Mouse (Mus musculus): ENCODE data around the gene Apol8. TPM values are rescaled to one million over a fixed set of nuclear protein-coding genes. Genes with fewer than 3 reads are reported as not detected.

The Apol8 gene
- polyA plus RNA-seq, 2 experiments: 12.7 to 43.9 TPM

DNA sequence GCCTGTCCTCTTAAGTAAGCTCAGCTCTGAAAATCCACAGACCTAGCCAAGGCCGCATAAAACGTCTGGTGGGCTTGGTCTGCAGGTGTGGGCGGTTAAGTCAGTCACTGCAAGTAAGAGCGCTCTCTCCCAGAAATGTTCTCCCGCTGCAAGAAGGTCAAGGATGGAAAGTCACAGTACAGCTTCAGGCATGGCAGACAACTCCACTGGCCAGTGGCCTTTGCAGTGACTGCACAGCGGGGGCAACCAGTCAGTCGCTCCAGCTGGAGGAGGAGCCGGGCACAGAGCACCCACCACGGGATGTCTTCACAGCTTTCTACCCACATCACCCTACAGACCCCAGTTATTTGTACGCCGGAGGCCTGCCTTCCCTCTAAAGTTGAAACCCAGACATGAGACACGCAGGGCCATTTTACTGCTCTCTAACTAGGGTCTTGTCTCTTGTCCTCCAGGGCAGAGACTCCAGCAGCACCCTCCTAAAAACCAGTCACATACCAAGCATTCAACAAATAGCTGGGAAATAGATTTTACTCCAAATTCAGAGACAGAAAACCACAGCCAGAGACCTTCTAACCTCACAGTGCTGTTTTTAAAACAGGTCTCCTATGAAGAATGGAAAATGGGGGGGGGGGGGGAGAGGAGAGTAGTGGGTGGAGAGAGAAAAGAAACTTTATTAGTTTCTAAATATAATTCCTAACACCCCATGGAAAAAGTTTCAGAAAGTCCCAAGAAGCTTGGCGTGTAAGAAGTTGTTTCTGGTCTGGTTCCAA lies 37.5 kb upstream of the Apol8 start:
- peaks cover 0 to 10% of the 10 kb centered on the region in 2 experiments; a peak in 2 of 4 replicates for H3K4me1 ChIP-seq (replicated peaks; ENCODE audit: control insufficient read depth in 2 of 2, insufficient read depth in 2 of 2, low read length in 1 of 2)
- ATAC-seq (ENCODE audit: insufficient read depth) (no peak), DNase-seq (ENCODE audit: low read depth in 3 of 3, low spot score in 3 of 3) (no peak)
- no peak overlapping the region for H3K4me3 ChIP-seq (ENCODE audit: insufficient read depth in 1 of 2, low read depth in 2 of 2, low read length in 2 of 2)
- no peaks in the 10 kb centered on the region for H3K9me3 ChIP-seq (ENCODE audit: control insufficient read depth, low read length)
- H3K9ac ChIP-seq (replicated peaks): no peak overlapping the region
- 78% methylated on average over 13 of the region's 13 CpGs for WGBS (ENCODE audit: insufficient replicate concordance)
- TF ChIP-seq EP300 (IDR thresholded peaks at IDR 0.05; ENCODE audit: low read depth) (no peak), CTCF (IDR thresholded peaks at IDR 0.05; ENCODE audit: low read depth) (no peak)
- no peak overlapping the region for H3K27ac ChIP-seq
- H3K27me3 ChIP-seq (ENCODE audit: control insufficient read depth, insufficient read depth, low read length): no peaks in the 10 kb centered on the region
- no peak overlapping the region for H3K4me2 ChIP-seq (ENCODE audit: low read depth)
- H3K36me3 ChIP-seq (replicated peaks; ENCODE audit: control insufficient read depth, insufficient read depth, low read depth): peaks cover 41% of the 10 kb centered on the region

DNA sequence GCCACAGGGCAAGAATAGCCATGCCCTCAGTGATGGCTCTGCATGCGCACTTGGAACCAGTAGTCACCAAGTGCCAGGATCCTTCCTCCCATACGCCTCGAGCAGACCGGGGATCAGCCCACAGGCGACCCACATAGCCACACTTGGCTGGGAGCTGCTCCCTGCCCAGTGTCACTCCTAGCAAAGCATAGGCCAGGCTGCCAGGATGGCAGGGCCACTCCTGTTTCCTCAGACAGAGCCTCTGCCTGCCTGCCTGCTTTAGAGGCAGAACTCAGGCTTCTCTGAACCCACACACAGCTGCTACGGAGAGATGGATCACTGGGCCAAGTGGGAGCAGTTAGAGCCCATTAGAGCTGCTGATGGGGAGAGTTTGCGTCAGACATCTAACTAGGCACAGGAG lies 36.8 kb upstream of the Apol8 start:
- Histone ChIP-seq H3K27ac (no peak overlapping the region), H3K9ac (replicated peaks) (no peak overlapping the region), H3K4me2 (ENCODE audit: low read depth) (no peak overlapping the region), H3K4me3 (ENCODE audit: insufficient read depth in 1 of 2, low read depth in 2 of 2, low read length in 2 of 2) (no peak overlapping the region), H3K36me3 (replicated peaks; ENCODE audit: control insufficient read depth, insufficient read depth, low read depth) (peaks cover 48% of the 10 kb centered on the region), H3K9me3 (ENCODE audit: control insufficient read depth, low read length) (no peaks in the 10 kb centered on the region), H3K27me3 (ENCODE audit: control insufficient read depth, insufficient read depth, low read length) (no peaks in the 10 kb centered on the region), H3K4me1 (replicated peaks; ENCODE audit: control insufficient read depth in 2 of 2, insufficient read depth in 2 of 2, low read length in 1 of 2) (peaks cover 0 to 2% of the 10 kb centered on the region in 2 experiments; a peak in 2 of 4 replicates)
- ATAC-seq (ENCODE audit: insufficient read depth) (no peak), DNase-seq (ENCODE audit: low read depth in 3 of 3, low spot score in 3 of 3) (no peak)
- TF ChIP-seq EP300 (IDR thresholded peaks at IDR 0.05; ENCODE audit: low read depth) (no peak), CTCF (IDR thresholded peaks at IDR 0.05; ENCODE audit: low read depth) (no peak)
- WGBS (ENCODE audit: insufficient replicate concordance): 86% methylated on average over 7 of the region's 7 CpGs

DNA sequence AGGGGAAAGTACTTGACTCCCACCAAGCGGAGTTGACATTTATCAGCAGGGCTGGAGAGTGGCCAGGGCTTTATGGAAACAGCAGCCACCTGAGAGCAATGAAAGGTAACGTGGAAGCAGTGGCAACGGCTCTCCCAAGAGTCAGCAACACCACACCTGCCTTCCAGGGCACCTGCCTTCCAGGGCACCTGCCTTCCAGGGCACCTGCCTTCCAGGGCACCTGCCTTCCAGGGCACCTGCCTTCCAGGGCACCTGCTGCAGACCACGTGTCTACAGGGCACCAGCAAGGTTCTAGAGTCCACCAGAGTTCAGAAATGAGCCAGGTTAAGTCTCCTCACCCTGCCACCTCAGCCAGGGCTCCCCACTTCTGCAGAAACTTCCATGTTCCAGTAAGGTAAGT lies 36.3 kb upstream of the Apol8 start:
- no peak for DNase-seq (ENCODE audit: low read depth in 3 of 3, low spot score in 3 of 3)
- Histone ChIP-seq H3K27me3 (ENCODE audit: control insufficient read depth, insufficient read depth, low read length) (no peaks in the 10 kb centered on the region), H3K4me2 (ENCODE audit: low read depth) (no peak overlapping the region), H3K4me3 (ENCODE audit: insufficient read depth in 1 of 2, low read depth in 2 of 2, low read length in 2 of 2) (no peak overlapping the region), H3K9ac (replicated peaks) (no peak overlapping the region), H3K27ac (no peak overlapping the region), H3K36me3 (replicated peaks; ENCODE audit: control insufficient read depth, insufficient read depth, low read depth) (peaks cover 49% of the 10 kb centered on the region), H3K9me3 (ENCODE audit: control insufficient read depth, low read length) (no peaks in the 10 kb centered on the region), H3K4me1 (replicated peaks; ENCODE audit: control insufficient read depth in 2 of 2, insufficient read depth in 2 of 2, low read length in 1 of 2) (no peaks in the 10 kb centered on the region)
- ATAC-seq (ENCODE audit: insufficient read depth): no peak
- 75% methylated on average over 4 of the region's 4 CpGs for WGBS (ENCODE audit: insufficient replicate concordance)
- TF ChIP-seq EP300 (IDR thresholded peaks at IDR 0.05; ENCODE audit: low read depth): no peak
- TF ChIP-seq CTCF (IDR thresholded peaks at IDR 0.05; ENCODE audit: low read depth): no peak

DNA sequence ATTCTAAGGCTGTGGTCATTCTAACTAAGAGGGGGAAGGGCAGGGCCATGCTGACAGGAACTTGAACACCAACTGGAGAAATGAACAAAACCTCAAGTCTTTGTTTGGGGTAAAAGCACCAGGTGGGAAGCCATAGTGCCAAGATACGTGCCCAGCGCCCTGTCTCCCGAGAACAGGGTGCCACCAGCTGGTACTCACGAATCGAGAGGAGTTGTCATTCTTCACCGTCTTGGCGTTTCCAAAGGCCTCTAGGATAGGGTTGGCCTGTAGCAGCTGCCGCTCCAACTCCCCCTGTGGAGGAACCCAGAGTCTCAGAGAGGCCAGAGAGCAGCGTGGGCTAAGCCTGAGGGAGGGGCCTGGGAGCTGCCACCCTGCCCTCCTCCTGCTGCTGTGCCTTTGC lies 35.3 kb upstream of the Apol8 start:
- ATAC-seq (ENCODE audit: insufficient read depth): no peak
- no peak overlapping the region for H3K4me2 ChIP-seq (ENCODE audit: low read depth)
- H3K4me1 ChIP-seq (replicated peaks; ENCODE audit: control insufficient read depth in 2 of 2, insufficient read depth in 2 of 2, low read length in 1 of 2): no peaks in the 10 kb centered on the region
- H3K27ac ChIP-seq: no peak overlapping the region
- peaks cover 57% of the 10 kb centered on the region for H3K36me3 ChIP-seq (replicated peaks; ENCODE audit: control insufficient read depth, insufficient read depth, low read depth)
- no peaks in the 10 kb centered on the region for H3K9me3 ChIP-seq (ENCODE audit: control insufficient read depth, low read length)
- no peak for DNase-seq (ENCODE audit: low read depth in 3 of 3, low spot score in 3 of 3)
- no peaks in the 10 kb centered on the region for H3K27me3 ChIP-seq (ENCODE audit: control insufficient read depth, insufficient read depth, low read length)
- TF ChIP-seq EP300 (IDR thresholded peaks at IDR 0.05; ENCODE audit: low read depth) (no peak), CTCF (IDR thresholded peaks at IDR 0.05; ENCODE audit: low read depth) (no peak)
- H3K9ac ChIP-seq (replicated peaks): no peak overlapping the region
- 90% methylated on average over 9 of the region's 9 CpGs for WGBS (ENCODE audit: insufficient replicate concordance)
- H3K4me3 ChIP-seq (ENCODE audit: insufficient read depth in 1 of 2, low read depth in 2 of 2, low read length in 2 of 2): no peak overlapping the region

DNA sequence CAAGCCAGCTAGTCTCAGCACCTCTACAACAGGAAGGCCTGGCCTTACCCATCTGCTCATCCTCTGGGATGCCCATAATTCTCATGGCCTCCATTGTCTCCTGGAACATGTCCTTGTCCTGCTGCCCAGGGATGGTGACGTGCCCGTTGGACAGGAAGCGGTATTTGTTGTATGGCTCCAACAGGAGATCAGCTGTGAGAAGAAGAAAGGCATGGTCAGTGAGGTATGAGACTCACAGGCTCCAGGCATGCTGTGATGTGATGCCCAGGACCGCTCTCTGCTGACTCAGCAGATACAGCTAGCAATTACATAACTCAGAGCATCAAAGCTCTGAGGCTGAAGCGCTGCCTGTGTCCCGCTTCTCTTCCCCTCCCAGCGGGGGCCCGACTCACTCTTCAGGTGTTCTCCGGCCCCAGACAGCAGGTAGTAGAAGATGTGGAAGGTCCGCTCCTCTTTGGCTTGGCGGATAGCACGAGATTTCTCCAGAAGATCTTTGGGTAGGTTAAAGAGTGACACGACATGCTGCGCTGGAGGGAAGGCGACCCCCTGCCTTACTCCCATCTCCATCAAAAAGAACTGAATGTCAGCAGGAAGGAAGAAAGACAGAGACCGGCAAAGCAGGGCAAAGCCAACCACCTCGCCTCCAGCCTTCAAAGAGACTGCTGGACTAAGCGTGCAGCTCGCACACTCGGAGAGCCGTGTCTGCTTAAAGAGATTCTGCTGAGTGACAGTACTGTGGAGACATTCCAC lies 34.0 kb upstream of the Apol8 start:
- no peak for TF ChIP-seq EP300 (IDR thresholded peaks at IDR 0.05; ENCODE audit: low read depth)
- TF ChIP-seq CTCF (IDR thresholded peaks at IDR 0.05; ENCODE audit: low read depth): no peak
- 89% methylated on average over 21 of the region's 21 CpGs for WGBS (ENCODE audit: insufficient replicate concordance)

More for the DNA sequence above, 34.0 kb upstream of the Apol8 start:
- ATAC-seq (ENCODE audit: insufficient read depth) (no peak), DNase-seq (ENCODE audit: low read depth in 3 of 3, low spot score in 3 of 3) (no peak)
- no peaks in the 10 kb centered on the region for H3K4me1 ChIP-seq (replicated peaks; ENCODE audit: control insufficient read depth in 2 of 2, insufficient read depth in 2 of 2, low read length in 1 of 2)
- H3K4me2 ChIP-seq (ENCODE audit: low read depth): no peak overlapping the region
- H3K27ac ChIP-seq: no peak overlapping the region
- no peak overlapping the region for H3K9ac ChIP-seq (replicated peaks)
- H3K9me3 ChIP-seq (ENCODE audit: control insufficient read depth, low read length): no peaks in the 10 kb centered on the region
- H3K36me3 ChIP-seq (replicated peaks; ENCODE audit: control insufficient read depth, insufficient read depth, low read depth): peaks cover 64% of the 10 kb centered on the region
- no peak overlapping the region for H3K4me3 ChIP-seq (ENCODE audit: insufficient read depth in 1 of 2, low read depth in 2 of 2, low read length in 2 of 2)
- H3K27me3 ChIP-seq (ENCODE audit: control insufficient read depth, insufficient read depth, low read length): no peaks in the 10 kb centered on the region
